Mouse (Mus musculus) myocyte (in vitro differentiated cells): Measurements from ENCODE around the gene Cnn1.

Experiments used
- E2F4 ChIP-seq: IDR thresholded peaks from one replicate; pipeline ENCODE4 v1.6.1; 2011; ENCODE audit warnings: mild to moderate bottlenecking, control low read depth, moderate library complexity; ENCODE audit not compliant: insufficient read depth
- MAX ChIP-seq: IDR thresholded peaks from one replicate; pipeline ENCODE4 v1.6.1; 2011; ENCODE audit warnings: low read depth, mild to moderate bottlenecking, control low read depth
- POLR2A ChIP-seq: IDR thresholded peaks from one replicate; pipeline ENCODE4 v1.6.1; 2011; ENCODE audit warnings: low read depth, mild to moderate bottlenecking, control low read depth, moderate library complexity; ENCODE audit not compliant: insufficient read length

DNA sequence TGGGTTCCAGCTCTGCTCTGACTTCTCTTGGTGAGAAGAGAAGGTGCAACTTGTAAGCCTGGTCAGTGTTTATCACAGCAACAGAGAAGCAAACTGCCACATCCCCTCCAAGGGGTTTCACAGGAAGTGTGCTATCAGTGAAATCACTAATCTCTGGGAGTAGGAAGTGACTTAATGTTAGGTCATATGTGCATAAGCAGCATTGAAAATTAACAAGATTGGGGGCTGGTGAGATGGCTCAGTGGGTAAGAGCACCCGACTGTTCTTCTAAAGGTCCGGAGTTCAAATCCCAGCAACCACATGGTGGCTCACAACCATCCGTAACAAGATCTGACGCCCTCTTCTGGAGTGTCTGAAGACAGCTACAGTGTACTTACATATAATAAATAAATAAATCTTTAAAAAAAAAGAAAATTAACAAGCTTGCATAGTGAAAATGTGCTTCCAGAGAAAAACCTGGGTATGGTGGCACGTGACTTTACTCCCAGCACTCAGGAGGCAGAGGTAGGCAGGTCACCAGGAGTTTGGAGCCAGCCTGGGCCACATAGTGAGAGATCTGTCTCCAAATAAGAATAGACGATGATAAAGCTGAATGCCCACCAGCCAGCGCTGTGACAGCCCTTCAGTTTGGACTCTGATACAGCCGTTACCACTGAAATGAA, 45.4 kb downstream of the Cnn1 start:
- TF ChIP-seq POLR2A (no peak), MAX (no peak), E2F4 (no peak)
